Mouse (Mus musculus): ENCODE measurements around the gene Ptrh2.
"Not testable (repeated sequence)": the region's sequence is repeated elsewhere in the genome, so short reads cannot be mapped to it uniquely, and the experiment has no call there.

The Ptrh2 gene

DNA sequence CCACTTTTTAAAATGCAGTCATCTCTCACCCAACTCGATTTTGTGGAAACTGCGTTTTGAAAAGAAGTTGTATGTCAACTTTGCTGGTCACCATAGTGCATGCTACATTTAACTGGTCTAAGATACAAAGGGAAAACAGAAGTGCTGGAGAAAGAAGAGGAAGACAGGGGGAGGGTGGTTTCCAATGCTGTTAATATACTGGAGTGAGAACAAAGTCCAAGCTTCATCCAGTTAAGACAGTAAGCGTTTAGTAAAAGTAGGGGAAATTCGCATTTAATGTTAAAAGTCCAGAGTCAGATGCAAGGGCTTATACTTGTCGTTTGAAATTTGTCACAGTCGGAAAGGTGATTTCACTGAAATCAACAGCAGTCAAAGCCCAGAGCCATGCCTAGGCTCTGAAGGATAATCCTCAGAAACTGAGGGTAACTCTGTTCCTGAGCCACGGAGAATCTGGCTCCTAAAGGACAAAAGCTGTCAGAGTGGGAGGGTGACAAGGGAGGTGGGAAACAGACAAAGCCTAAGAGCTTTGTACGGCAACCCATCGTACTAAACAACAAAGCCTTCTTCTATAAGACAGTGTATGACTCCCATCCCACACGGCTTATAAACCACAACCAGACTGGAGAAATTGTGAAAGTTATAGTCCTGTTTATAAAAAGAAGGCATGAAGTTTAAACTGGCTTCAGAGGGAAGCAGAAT, 50.6 kb downstream of the Ptrh2 start:
- no peak for DNase-seq (ENCODE audit: low spot score)

DNA sequence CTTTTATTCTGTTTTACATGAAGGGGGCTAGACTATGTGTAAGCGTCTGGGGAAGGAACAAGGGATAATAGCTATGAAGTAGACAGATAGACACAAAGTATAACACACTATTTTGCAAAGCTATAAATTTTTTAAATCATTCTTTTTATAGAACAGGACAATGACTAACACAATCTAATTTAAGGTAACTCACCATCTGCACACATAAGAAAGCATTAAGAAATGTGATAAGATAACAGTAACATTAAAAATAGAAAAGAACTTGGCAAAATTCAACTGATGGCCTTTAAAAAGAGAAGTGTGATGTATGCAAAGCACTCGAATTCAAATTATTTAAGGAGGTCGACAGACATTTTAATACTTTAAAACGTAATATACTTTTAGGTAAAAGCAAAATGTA, 51.2 kb downstream of the Ptrh2 start:
- DNase-seq (ENCODE audit: low spot score): no peak

- DNase-seq (ENCODE audit: low spot score): no peak
Observed at GRCm38 (mm10) chr11:86737301-86738000, 53.7 kb downstream of the Ptrh2 start.

DNA sequence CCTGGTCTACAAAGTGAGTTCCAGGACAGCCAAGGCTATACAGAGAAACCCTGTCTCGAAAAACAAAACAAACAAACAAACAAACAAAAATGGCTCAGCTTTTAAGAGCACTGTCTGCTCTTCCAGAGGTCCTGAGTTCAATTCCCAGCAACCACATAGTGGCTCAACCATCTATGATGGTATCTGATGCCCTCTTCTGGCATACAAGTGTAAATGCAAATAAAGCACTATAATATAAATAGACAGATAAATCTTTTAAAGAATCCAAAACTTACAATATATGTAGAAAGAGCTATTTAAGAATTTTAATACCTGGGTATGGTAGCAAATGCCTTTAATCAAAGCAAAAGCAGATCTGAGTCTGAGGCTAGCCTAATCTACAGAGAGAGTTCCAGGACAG, 54.5 kb downstream of the Ptrh2 start:
- not testable (repeated sequence) for DNase-seq (ENCODE audit: low spot score)

DNA sequence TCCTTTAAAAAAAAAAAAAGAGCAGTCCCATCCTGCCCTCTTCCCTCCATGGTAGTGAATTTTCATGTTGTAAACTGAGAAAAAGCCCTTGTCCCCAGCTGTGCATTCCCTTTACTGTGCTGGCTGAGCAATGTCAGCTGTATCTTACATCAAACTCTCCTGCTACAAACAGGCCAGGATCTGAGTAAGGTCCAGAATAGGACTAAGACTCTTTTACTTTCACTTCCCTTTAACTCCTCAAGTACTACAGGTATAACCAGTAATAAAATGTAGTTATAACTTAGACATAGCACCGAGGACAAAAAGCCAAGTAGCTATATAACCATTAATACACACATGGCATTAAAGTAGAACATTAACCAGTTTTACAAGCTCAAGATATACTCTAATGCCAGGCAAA, 55.2 kb downstream of the Ptrh2 start:
- no peak for DNase-seq (ENCODE audit: low spot score)

DNA sequence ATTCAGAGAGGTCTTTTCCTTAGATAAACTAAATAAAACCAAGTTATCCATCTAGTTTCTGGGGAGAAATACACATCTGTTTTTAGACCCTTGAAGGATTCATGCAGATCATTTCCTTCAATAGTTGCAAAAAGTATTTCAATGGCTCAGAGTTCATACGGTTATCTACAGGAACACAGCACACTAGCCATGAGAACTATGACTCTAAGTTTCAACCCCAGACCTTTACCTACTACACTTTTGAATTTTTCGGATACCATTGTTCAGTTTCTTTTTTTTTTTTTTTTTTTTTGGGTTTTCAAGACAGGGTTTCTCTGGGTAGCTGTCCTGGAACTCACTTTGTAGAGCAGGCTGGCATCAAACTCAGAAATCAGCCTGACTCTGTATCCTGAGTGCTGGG, 55.7 kb downstream of the Ptrh2 start:
- DNase-seq (ENCODE audit: low spot score): no peak

DNA sequence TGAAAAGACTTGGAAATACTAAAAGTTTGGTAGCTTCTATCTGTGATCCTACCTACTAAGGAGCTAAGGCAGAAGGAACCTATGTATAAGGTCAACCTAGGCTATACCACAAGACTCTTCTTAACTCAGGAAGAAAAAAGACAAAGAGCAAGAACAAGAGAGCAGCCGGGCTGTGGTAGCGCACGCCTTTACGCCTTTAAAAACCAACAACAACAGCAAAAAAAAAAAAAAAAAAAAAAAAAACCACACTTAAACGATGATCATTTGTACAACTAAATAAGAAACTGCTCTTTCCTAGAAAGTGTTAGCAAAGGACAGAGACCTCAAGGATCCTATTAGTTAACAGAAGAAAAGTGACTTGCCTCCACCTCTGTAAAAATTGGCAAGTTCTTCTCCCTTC, 57.7 kb downstream of the Ptrh2 start:
- DNase-seq (ENCODE audit: low spot score): no peak

All from retina, embryonic 14.5 days (tissue).